Mouse (Mus musculus): ENCODE results near the gene Lypd6. TPM values are rescaled to one million over a fixed set of nuclear protein-coding genes. Genes with fewer than 3 reads are reported as not detected.

Lypd6 gene
- total RNA-seq, 1 experiment from 2014 or later: not detected

Other genes with a start within 250 kb of the Lypd6 start
- gene Mmadhc, start 230.4 kb downstream of the Lypd6 start, total RNA-seq (2017): 33.9 and 40.6 TPM in 2 replicates